Mouse (Mus musculus) adrenal gland, adult 18-20 months (tissue): ENCODE results near the gene Tmem119. TPM values are rescaled to one million over a fixed set of nuclear protein-coding genes. Genes with fewer than 3 reads are reported as not detected.
A peak's percentile ranks its signal among the peaks of the same experiment; 100 is the strongest.
"Not testable (repeated sequence)": the region's sequence is repeated elsewhere in the genome, so short reads cannot be mapped to it uniquely, and the experiment has no call there.

Experiments used
- DNase-seq, 2 experiments: peaks; one replicate each; pipeline ENCODE4 v3.0.0; 2021 to 2022; ENCODE audit warnings: low spot score in 2 of 2
- total RNA-seq, 2 experiments: library from RNA; stranded (reverse); gene quantifications; 1 replicate in 1 of 2; 2 replicates in 1 of 2; pipeline ENCODE4 v1.2.3; 2021

Tmem119 gene
- total RNA-seq, 2 experiments from 2014 or later = 6.8 to 12.3 TPM

GRCm38 (mm10) chr5:113824228-113824627 lies 23.9 kb upstream of the Tmem119 start:
- DNase-seq = no peak

GRCm38 (mm10) chr5:113818572-113818971 lies 18.3 kb upstream of the Tmem119 start:
- DNase-seq = no peak

GRCm38 (mm10) chr5:113815638-113816152 lies 15.4 kb upstream of the Tmem119 start:
- peak; percentile 81 to 84 for DNase-seq

GRCm38 (mm10) chr5:113815041-113815389 lies 14.7 kb upstream of the Tmem119 start:
- no peak for DNase-seq

- no peak for DNase-seq
These were observed 14.1 kb upstream of the Tmem119 start for GRCm38 (mm10) chr5:113814111-113815040.

GRCm38 (mm10) chr5:113813608-113814007 lies 13.3 kb upstream of the Tmem119 start:
- no peak for DNase-seq

- no peak for DNase-seq
These were observed 12.3 kb upstream of the Tmem119 start for GRCm38 (mm10) chr5:113812638-113813037.

GRCm38 (mm10) chr5:113811824-113812420 lies 11.6 kb upstream of the Tmem119 start:
- not testable (repeated sequence) for DNase-seq

- no peak for DNase-seq
These were observed 9.8 kb upstream of the Tmem119 start for GRCm38 (mm10) chr5:113810111-113810510.

- no peak for DNase-seq
These were observed 7.9 kb upstream of the Tmem119 start for GRCm38 (mm10) chr5:113808177-113808576.

- no peak for DNase-seq
These were observed 7.4 kb upstream of the Tmem119 start for GRCm38 (mm10) chr5:113807712-113808111.

- no peak for DNase-seq
These were observed 6.1 kb upstream of the Tmem119 start for GRCm38 (mm10) chr5:113806414-113806813.

GRCm38 (mm10) chr5:113805301-113805700 lies 5.0 kb upstream of the Tmem119 start:
- DNase-seq = no peak

- DNase-seq = no peak
These were observed 4.2 kb upstream of the Tmem119 start for GRCm38 (mm10) chr5:113804395-113804966.

GRCm38 (mm10) chr5:113799691-113800090 lies 625 bp downstream of the Tmem119 start:
- no peak for DNase-seq

GRCm38 (mm10) chr5:113798525-113798924 lies 1.8 kb downstream of the Tmem119 start:
- no peak for DNase-seq

- no peak for DNase-seq
These were observed 3.0 kb downstream of the Tmem119 start for GRCm38 (mm10) chr5:113797149-113797882.

GRCm38 (mm10) chr5:113796401-113797148 lies 3.7 kb downstream of the Tmem119 start:
- no peak for DNase-seq

GRCm38 (mm10) chr5:113791197-113792095 lies 8.9 kb downstream of the Tmem119 start:
- no peak for DNase-seq
